Mouse (Mus musculus) left cerebral cortex, adult 18-20 months (tissue): Measurements from ENCODE around the gene Fcnb. TPM values are rescaled to one million over a fixed set of nuclear protein-coding genes. Genes with fewer than 3 reads are reported as not detected.
A peak's percentile ranks its signal among the peaks of the same experiment; 100 is the strongest.

Experiments used
- DNase-seq, 2 experiments: peaks; one replicate each; pipeline ENCODE4 v3.0.0; 2021 to 2022; ENCODE audit warnings: low spot score in 2 of 2, mixed read lengths in 1 of 2
- total RNA-seq, 2 experiments: library from RNA; stranded (reverse); gene quantifications; 2 replicates each; pipeline ENCODE4 v1.2.3; 2021

Fcnb gene
- total RNA-seq, 2 experiments from 2014 or later: not detected

- DNase-seq: no peak
These were observed 1.4 kb upstream of the Fcnb start for GRCm38 (mm10) chr2:28086112-28086511.

GRCm38 (mm10) chr2:28075616-28076187 lies 9.0 kb downstream of the Fcnb start:
- DNase-seq: no peak

DNA sequence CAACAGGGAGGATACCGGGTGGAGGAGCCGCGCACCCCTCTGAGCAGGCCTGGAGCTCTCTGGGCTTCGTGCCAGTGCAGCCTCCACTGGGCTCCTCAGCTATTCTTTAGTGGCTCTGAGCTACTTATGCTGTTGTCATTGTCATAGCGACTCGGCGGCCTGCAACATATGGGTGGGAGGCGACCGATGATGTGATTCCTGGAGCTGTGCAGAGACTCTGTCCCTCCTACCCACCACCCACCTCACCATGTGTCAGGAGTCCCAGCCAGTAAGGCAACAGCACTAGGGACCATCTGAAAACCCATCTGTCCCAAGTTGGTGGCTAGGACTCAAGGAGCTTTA lies 16.2 kb downstream of the Fcnb start:
- peak; percentile 92 to 95 for DNase-seq

GRCm38 (mm10) chr2:28067821-28068536 lies 16.7 kb downstream of the Fcnb start:
- DNase-seq: no peak

- DNase-seq: peak; percentile 63 to 75
These were observed 17.5 kb downstream of the Fcnb start for GRCm38 (mm10) chr2:28067175-28067574.

GRCm38 (mm10) chr2:28066686-28067085 lies 18.0 kb downstream of the Fcnb start:
- peak in 1 of 2 experiments; percentile 26 for DNase-seq

DNA sequence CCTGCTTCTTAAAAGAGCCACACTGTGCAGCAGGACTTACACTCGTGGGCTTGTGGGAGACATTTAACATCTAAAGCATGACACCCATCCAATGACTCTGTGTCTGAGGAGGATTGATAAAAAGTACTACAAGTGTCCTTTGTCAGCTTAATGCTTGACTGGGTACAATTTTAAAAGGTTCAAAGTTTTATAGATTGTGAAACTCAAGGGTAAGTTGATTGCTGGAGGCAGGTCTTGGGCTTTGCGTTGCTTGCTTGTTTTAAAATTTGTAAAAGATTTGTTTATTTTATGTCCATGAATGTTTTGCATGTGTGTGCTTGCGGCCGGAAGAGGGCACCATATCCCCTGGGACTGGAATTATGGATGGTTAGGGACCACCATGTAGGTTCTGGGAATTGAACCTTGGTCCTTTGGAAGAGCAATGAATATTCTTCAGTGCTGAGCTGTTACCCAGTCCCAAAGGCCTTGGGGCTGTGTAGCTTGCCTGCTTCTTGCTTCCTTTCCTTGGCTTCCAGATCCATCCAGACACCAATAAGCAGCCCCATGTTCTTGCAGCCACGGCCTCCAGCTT lies 19.5 kb downstream of the Fcnb start:
- DNase-seq: no peak

DNA sequence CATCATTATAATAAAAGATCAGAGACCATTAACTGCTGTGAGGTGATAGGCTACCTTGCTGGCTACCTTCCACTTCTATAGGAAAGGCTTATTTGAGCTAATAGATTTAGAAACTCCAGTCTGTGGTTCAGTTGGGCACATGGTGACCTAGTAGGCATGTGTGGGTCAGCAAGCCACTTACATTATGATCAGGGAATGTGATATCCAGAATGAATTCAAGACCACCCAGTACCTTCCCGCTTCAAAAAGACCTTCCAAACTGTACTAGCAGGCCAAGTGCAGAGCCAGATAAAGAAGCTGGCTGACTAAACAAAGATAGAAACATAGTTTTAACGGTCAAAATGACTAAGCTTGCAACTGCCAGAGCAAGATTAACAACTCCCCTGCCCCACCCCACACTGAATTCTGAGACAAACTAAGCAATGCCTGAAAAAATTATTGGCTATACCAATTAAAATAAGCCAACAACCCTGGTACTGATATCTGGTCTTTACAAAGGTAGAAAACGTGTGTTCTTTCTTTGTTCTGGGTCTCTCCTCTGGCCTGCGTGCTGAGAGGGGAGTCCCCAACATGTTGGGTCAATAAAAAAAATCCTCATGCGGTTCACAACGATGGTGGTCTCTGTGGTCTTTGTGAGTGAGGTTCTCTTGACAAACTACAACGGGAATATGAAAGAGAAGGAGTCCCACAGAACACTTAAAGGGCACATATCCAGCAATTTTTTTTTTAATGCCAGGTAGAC lies 20.2 kb downstream of the Fcnb start:
- DNase-seq: no peak

- no peak for DNase-seq
These were observed 20.9 kb downstream of the Fcnb start for GRCm38 (mm10) chr2:28063711-28064338.

- no peak for DNase-seq
These were observed 24.8 kb downstream of the Fcnb start for GRCm38 (mm10) chr2:28059922-28060321.

GRCm38 (mm10) chr2:28047092-28047491 lies 37.6 kb downstream of the Fcnb start:
- DNase-seq: no peak

GRCm38 (mm10) chr2:28046311-28046710 lies 38.4 kb downstream of the Fcnb start:
- no peak for DNase-seq

DNA sequence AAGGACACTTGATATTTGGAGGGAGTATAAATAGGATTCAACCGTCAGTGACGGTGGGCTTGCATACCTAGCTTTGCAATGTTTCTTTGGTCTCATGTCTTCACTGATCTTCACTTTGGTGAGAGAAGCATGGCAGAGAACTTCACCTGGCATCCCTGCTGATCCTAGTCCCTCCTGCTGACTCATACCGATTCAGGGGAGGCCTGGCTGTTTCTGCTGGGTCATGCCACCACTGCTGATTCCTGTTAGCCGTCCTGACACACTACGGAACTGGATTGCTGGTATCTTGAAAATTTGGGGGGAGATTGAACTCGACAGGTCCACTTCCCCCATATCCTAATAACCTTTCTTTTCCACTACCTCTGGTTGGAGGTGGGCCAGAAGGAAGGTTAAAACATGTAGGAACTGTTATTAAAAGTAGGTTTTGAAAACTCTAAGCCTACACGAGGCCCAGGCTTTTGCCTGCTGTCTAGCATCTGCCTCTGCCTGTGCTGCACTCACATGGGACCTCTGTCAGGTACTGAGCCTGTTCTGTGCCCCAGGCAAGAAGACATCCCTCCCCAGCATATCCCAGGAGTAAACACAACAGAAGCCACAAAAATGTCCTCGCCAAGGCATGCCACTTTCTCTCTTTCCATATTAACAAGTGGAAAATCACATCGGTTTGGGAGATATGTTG lies 39.6 kb downstream of the Fcnb start:
- DNase-seq: no peak

- no peak for DNase-seq
These were observed 44.2 kb downstream of the Fcnb start for GRCm38 (mm10) chr2:28040466-28040865.

- DNase-seq: no peak
These were observed 44.9 kb downstream of the Fcnb start for GRCm38 (mm10) chr2:28039647-28040325.

GRCm38 (mm10) chr2:28038391-28039096 lies 46.1 kb downstream of the Fcnb start:
- peak; percentile 25 to 66 for DNase-seq

- DNase-seq: no peak
These were observed 46.9 kb downstream of the Fcnb start for GRCm38 (mm10) chr2:28037505-28038390.

GRCm38 (mm10) chr2:28036788-28037187 lies 47.9 kb downstream of the Fcnb start:
- DNase-seq: no peak
